Mouse (Mus musculus) embryonic facial prominence, embryonic 12.5 days (tissue): ENCODE measurements around the gene Aqp1. TPM values are rescaled to one million over a fixed set of nuclear protein-coding genes. Genes with fewer than 3 reads are reported as not detected.

Experiments
- ATAC-seq: fragments of 200-750 bp; cut with Nextera tagmentation; 2 replicates; pipeline ENCODE4 v1.8.0; 2017; ENCODE audit not compliant: insufficient number of reproducible peaks, insufficient read depth, low FRiP score, low TSS enrichment
- H3K27ac ChIP-seq: fragments of 300-500 bp; sonication (generic); 2 replicates; pipeline ENCODE4 v1.5.1; 2016; ENCODE audit warnings: mild to moderate bottlenecking
- H3K27me3 ChIP-seq: fragments of 300-500 bp; sonication (generic); 2 replicates; pipeline ENCODE4 v1.6.1; 2016; ENCODE audit warnings: mild to moderate bottlenecking, moderate library complexity
- H3K36me3 ChIP-seq: fragments of 300-500 bp; sonication (generic); 2 replicates; pipeline ENCODE4 v1.6.1; 2016; ENCODE audit warnings: mild to moderate bottlenecking
- H3K4me1 ChIP-seq: fragments of 300-500 bp; sonication (generic); 2 replicates; pipeline ENCODE4 v1.6.1; 2016
- H3K4me2 ChIP-seq: fragments of 300-500 bp; sonication (generic); replicated peaks from 2 replicates; pipeline ENCODE4 v1.6.1; 2016; ENCODE audit warnings: mild to moderate bottlenecking, moderate library complexity
- H3K4me3 ChIP-seq: fragments of 300-500 bp; sonication (generic); 2 replicates; pipeline ENCODE4 v1.5.1; 2016; ENCODE audit warnings: mild to moderate bottlenecking
- H3K9ac ChIP-seq: fragments of 300-500 bp; sonication (generic); 2 replicates; pipeline ENCODE4 v1.6.1; 2016; ENCODE audit warnings: mild to moderate bottlenecking, moderate library complexity
- H3K9me3 ChIP-seq: fragments of 300-500 bp; sonication (generic); 2 replicates; pipeline ENCODE4 v1.6.1; 2016; ENCODE audit warnings: mild to moderate bottlenecking, moderate library complexity
- WGBS: fragments of 180-500 bp; shearing (Covaris S2); methylation state at CpG from one replicate; pipeline ENCODE4 v1.1.7; 2016; 5-methylcytosine and 5-hydroxymethylcytosine counted together
- polyA plus RNA-seq: library from polyadenylated mRNA; unstranded; fragments of >200 nt; fragmentation: Nextera tagmentation; extraction: Ambion mirVana; gene quantifications from 2 replicates; pipeline ENCODE4 v1.2.1, GENCODE M21; 2016

Aqp1 gene
- polyA plus RNA-seq, 1 experiment from 2014 or later, result 11.1 TPM

GRCm38 (mm10) chr6:55349231-55349630 is 13.0 kb downstream of the Aqp1 start:
- Histone ChIP-seq H3K4me1 (no peaks in the 10 kb centered on the region), H3K9me3 (peaks cover 5% of the 10 kb centered on the region; the same call in 1 of the 2 replicates), H3K27me3 (no peaks in the 10 kb centered on the region), H3K4me3 (no peak overlapping the region), H3K4me2 (no peak overlapping the region), H3K9ac (no peak overlapping the region), H3K27ac (no peak overlapping the region), H3K36me3 (no peaks in the 10 kb centered on the region)
- ATAC-seq, result no peak
- WGBS, result 80% methylated on average over 4 of the region's 4 CpGs

- WGBS, result 93% methylated on average over 6 of the region's 6 CpGs
- Histone ChIP-seq H3K9me3 (peaks cover 5% of the 10 kb centered on the region; the same call in 1 of the 2 replicates), H3K27ac (no peak overlapping the region), H3K4me2 (no peak overlapping the region), H3K4me3 (no peak overlapping the region), H3K36me3 (no peaks in the 10 kb centered on the region), H3K4me1 (no peaks in the 10 kb centered on the region), H3K9ac (no peak overlapping the region), H3K27me3 (no peaks in the 10 kb centered on the region)
- no peak for ATAC-seq
Measured at GRCm38 (mm10) chr6:55350383-55350952, 14.2 kb downstream of the Aqp1 start.

DNA sequence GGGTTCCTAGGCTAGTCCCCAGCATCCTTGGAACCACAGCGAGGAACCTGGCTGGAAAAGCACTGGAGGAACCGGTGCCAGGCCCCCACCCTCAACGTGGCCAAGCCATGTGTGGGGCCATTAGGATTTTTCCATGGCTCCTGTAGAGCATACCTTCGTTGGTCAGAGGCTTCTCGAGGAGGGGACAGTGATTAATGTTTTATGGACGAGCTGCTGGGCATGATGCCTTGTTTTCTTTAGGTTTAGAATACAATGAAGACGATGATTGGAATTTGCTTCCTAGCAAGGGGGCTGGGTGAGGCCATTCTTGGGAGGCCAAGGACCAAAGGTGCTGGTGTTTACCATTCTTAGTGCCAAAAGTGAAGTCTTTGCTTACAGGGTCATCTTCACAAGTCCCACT is 15.5 kb downstream of the Aqp1 start:
- Histone ChIP-seq H3K9me3 (peaks cover 5% of the 10 kb centered on the region; the same call in 1 of the 2 replicates), H3K4me3 (no peak overlapping the region), H3K27me3 (no peaks in the 10 kb centered on the region), H3K9ac (no peak overlapping the region), H3K4me2 (no peak overlapping the region), H3K4me1 (no peaks in the 10 kb centered on the region), H3K27ac (no peak overlapping the region), H3K36me3 (no peaks in the 10 kb centered on the region)
- no peak for ATAC-seq
- 78% methylated on average over 7 of the region's 7 CpGs for WGBS

DNA sequence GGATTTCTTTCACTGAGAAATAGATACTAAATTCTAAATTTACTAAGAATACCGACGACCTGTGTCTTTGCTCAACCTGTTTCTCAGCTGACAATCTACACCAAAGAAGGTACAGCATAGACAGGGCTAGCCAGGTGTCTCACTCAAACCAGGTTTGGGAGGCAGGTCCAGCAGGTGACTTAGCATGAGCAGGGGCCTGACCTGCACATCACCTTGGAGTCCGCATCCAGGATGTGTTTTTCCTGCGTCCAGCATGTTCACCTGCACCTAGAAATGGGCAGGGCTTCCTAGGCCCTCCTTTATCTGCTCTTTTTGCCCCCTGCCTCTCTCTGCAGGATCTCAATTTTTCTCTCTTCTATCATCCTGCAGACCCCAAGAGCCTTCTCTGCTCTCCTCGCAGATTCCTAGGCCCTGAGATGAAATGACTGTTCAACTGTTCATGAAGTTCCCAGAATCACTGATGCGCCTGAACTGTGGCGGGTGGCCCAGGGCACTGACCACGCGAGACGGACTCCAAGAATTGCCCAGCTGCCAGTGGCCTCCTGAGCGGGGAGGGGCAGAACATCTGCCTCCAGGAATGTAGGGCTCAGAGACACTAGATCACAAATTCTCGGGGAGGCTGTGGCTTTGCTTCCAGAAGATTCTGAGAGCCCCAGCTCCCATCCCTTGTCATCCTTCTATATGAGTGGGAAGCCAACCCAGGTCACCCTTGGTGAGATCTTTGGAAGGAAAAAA is 17.6 kb downstream of the Aqp1 start:
- H3K4me2 ChIP-seq, result no peak overlapping the region
- no peak overlapping the region for H3K4me3 ChIP-seq
- peaks cover 5% of the 10 kb centered on the region; the same call in 1 of the 2 replicates for H3K9me3 ChIP-seq
- H3K36me3 ChIP-seq, result no peaks in the 10 kb centered on the region
- no peak overlapping the region for H3K27ac ChIP-seq
- peaks cover 4% of the 10 kb centered on the region; the same call in 1 of the 2 replicates for H3K4me1 ChIP-seq
- no peak for ATAC-seq
- WGBS, result 76% methylated on average over 12 of the region's 12 CpGs
- no peak overlapping the region for H3K9ac ChIP-seq
- no peaks in the 10 kb centered on the region for H3K27me3 ChIP-seq

DNA sequence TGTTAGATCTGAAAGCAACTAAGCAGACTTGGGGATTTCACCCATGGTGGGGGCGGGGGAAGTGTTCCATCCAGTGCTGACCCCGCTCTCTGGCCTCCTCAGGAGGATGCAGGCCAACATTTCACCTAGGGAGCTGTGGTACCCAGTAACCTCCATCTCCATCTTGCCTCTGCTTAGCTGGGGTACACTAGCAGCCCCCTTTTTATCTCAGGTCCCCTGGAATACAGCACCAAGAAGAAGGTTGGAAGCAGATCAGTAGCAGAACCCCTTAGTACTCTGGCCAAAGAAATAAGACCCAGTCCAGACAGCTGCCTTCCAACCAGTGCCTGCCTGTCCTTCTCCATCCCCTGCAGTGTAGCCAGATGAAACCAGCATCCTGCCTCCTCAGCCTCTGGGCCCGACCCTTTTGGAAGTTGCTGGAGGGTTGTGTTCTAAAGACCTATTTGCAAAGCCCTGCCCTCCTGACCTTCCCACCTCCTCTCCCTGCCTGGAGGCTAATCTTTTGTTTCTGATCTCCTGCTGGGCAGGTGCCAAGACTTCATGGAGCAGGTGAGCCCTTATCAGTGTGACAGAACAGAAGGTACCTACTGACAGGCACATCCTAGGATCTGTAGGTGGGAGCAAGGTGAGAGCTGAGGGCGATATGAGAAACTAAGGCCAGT is 18.4 kb downstream of the Aqp1 start:
- H3K4me1 ChIP-seq, result peaks cover 6% of the 10 kb centered on the region; the same call in 1 of the 2 replicates
- H3K27ac ChIP-seq, result no peak overlapping the region
- no peak overlapping the region for H3K4me2 ChIP-seq
- ATAC-seq, result no peak
- no peaks in the 10 kb centered on the region for H3K36me3 ChIP-seq
- no peak overlapping the region for H3K4me3 ChIP-seq
- no peak overlapping the region for H3K9ac ChIP-seq
- H3K27me3 ChIP-seq, result no peaks in the 10 kb centered on the region
- 65% methylated on average over 4 of the region's 4 CpGs for WGBS
- H3K9me3 ChIP-seq, result peaks cover 5% of the 10 kb centered on the region; the same call in 1 of the 2 replicates

- WGBS, result 79% methylated on average over 7 of the region's 7 CpGs
- H3K4me2 ChIP-seq, result no peak overlapping the region
- H3K4me1 ChIP-seq, result peaks cover 6% of the 10 kb centered on the region; the same call in 1 of the 2 replicates
- no peak for ATAC-seq
- no peaks in the 10 kb centered on the region for H3K27me3 ChIP-seq
- no peaks in the 10 kb centered on the region for H3K9me3 ChIP-seq
- no peak overlapping the region for H3K4me3 ChIP-seq
- no peak overlapping the region for H3K27ac ChIP-seq
- H3K9ac ChIP-seq, result no peak overlapping the region
- no peaks in the 10 kb centered on the region for H3K36me3 ChIP-seq
Measured at GRCm38 (mm10) chr6:55355575-55355974, 19.3 kb downstream of the Aqp1 start.

DNA sequence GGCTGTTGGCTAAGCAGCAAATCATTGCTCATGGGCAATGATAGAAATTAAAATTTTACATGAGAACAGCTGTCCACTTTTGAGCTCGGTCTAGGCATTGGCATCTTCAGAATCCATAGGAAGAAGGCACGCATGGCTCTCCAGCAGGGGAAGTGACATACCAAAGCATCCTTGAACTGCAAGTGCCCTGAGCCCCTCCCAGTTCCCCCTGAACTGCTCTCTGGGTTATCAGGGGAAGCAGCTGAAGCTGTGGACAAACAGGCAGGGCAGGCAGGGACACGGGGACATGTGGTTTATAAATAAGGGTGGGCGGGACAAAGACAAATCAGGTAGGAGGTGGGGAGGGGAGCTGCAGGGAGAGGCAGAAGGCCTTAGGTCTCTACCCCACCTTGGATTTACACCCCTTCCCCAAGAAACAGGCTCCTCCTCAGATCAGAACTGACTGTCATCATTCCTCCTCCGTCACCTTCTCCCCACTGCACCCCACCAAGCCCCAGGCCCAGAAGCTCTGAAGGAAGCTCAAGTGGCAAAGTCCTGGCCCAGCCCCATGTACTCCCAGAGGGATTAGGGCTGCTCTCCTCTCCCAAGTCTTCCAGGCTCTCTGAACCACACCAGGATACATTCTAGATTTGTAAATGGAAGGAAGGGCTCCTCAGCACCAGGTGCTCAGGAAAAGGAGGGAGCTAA is 19.9 kb downstream of the Aqp1 start:
- no peak for ATAC-seq
- Histone ChIP-seq H3K4me1 (peaks cover 6% of the 10 kb centered on the region; the same call in 1 of the 2 replicates), H3K4me2 (no peak overlapping the region), H3K27me3 (no peaks in the 10 kb centered on the region), H3K9me3 (no peaks in the 10 kb centered on the region), H3K9ac (no peak overlapping the region), H3K4me3 (no peak overlapping the region), H3K36me3 (no peaks in the 10 kb centered on the region), H3K27ac (no peak overlapping the region)
- 59% methylated on average over 5 of the region's 5 CpGs for WGBS

- Histone ChIP-seq H3K4me2 (no peak overlapping the region), H3K4me3 (no peak overlapping the region), H3K27ac (no peak overlapping the region), H3K9ac (no peak overlapping the region), H3K27me3 (no peaks in the 10 kb centered on the region), H3K36me3 (no peaks in the 10 kb centered on the region), H3K4me1 (peaks cover 6% of the 10 kb centered on the region; the same call in 1 of the 2 replicates), H3K9me3 (no peaks in the 10 kb centered on the region)
- 48% methylated on average over 5 of the region's 5 CpGs for WGBS
- no peak for ATAC-seq
Measured at GRCm38 (mm10) chr6:55356976-55357635, 20.9 kb downstream of the Aqp1 start.

- 46% methylated on average over 6 of the region's 6 CpGs for WGBS
- H3K4me2 ChIP-seq, result no peak overlapping the region
- no peak for ATAC-seq
- H3K4me3 ChIP-seq, result no peak overlapping the region
- no peak overlapping the region for H3K27ac ChIP-seq
- H3K27me3 ChIP-seq, result no peaks in the 10 kb centered on the region
- no peaks in the 10 kb centered on the region for H3K36me3 ChIP-seq
- peaks cover 6% of the 10 kb centered on the region; the same call in 1 of the 2 replicates for H3K4me1 ChIP-seq
- no peaks in the 10 kb centered on the region for H3K9me3 ChIP-seq
- H3K9ac ChIP-seq, result no peak overlapping the region
Measured at GRCm38 (mm10) chr6:55357636-55358031, 21.4 kb downstream of the Aqp1 start.

- H3K4me3 ChIP-seq, result no peak overlapping the region
- peaks cover 6% of the 10 kb centered on the region; the same call in 1 of the 2 replicates for H3K4me1 ChIP-seq
- H3K27me3 ChIP-seq, result no peaks in the 10 kb centered on the region
- ATAC-seq, result no peak
- H3K9me3 ChIP-seq, result no peaks in the 10 kb centered on the region
- H3K36me3 ChIP-seq, result no peaks in the 10 kb centered on the region
- H3K9ac ChIP-seq, result no peak overlapping the region
- H3K27ac ChIP-seq, result no peak overlapping the region
- WGBS, result 14% methylated on average over 2 of the region's 2 CpGs
- H3K4me2 ChIP-seq, result no peak overlapping the region
Measured at GRCm38 (mm10) chr6:55358731-55359143, 22.5 kb downstream of the Aqp1 start.

- no peak overlapping the region for H3K9ac ChIP-seq
- H3K4me1 ChIP-seq, result peaks cover 6% of the 10 kb centered on the region; the same call in 1 of the 2 replicates
- H3K4me3 ChIP-seq, result no peak overlapping the region
- H3K36me3 ChIP-seq, result no peaks in the 10 kb centered on the region
- 100% methylated on average over 1 of the region's 1 CpGs for WGBS
- H3K9me3 ChIP-seq, result no peaks in the 10 kb centered on the region
- no peak overlapping the region for H3K27ac ChIP-seq
- no peak for ATAC-seq
- no peaks in the 10 kb centered on the region for H3K27me3 ChIP-seq
- no peak overlapping the region for H3K4me2 ChIP-seq
Measured at GRCm38 (mm10) chr6:55362663-55363062, 26.4 kb downstream of the Aqp1 start.
